Mouse (Mus musculus) lung, embryonic 16.5 days (tissue): ENCODE data around the gene Poldip3. TPM values are rescaled to one million over a fixed set of nuclear protein-coding genes. Genes with fewer than 3 reads are reported as not detected.

ENCODE experiments used
- ATAC-seq: fragments of 200-750 bp; cut with Nextera tagmentation; 2 replicates; pipeline ENCODE4 v1.8.0; 2017; ENCODE audit warnings: low read depth, mild to moderate bottlenecking, moderate library complexity
- H3K27ac ChIP-seq: fragments of 300-500 bp; sonication (generic); 2 replicates; pipeline ENCODE4 v1.5.1; 2014; ENCODE audit warnings: mild to moderate bottlenecking, control low read depth, low read length
- H3K27me3 ChIP-seq: fragments of 300-500 bp; sonication (generic); 2 replicates; pipeline ENCODE4 v1.6.1; 2014; ENCODE audit warnings: low read depth, low read length, mixed read lengths; ENCODE audit not compliant: control insufficient read depth, insufficient read depth
- H3K36me3 ChIP-seq: fragments of 300-500 bp; sonication (generic); 2 replicates; pipeline ENCODE4 v1.6.1; 2014; ENCODE audit warnings: low read length; ENCODE audit not compliant: control insufficient read depth, insufficient read depth
- H3K4me1 ChIP-seq: fragments of 300-500 bp; sonication (generic); replicated peaks from 2 replicates; pipeline ENCODE4 v1.6.1; 2014; ENCODE audit warnings: low read length, mixed read lengths; ENCODE audit not compliant: control insufficient read depth, insufficient read depth
- H3K4me2 ChIP-seq: fragments of 300-500 bp; sonication (generic); 2 replicates; pipeline ENCODE4 v1.6.1; 2014; ENCODE audit warnings: low read depth, low read length, control low read depth
- H3K4me3 ChIP-seq: fragments of 300-500 bp; sonication (generic); 2 replicates; pipeline ENCODE4 v1.5.1; 2014; ENCODE audit warnings: mild to moderate bottlenecking, low read length, control low read depth
- H3K9ac ChIP-seq: fragments of 300-500 bp; sonication (generic); 2 replicates; pipeline ENCODE4 v1.6.1; 2014; ENCODE audit warnings: low read length, control low read depth
- H3K9me3 ChIP-seq: fragments of 300-500 bp; sonication (generic); 2 replicates; pipeline ENCODE4 v1.6.1; 2016; ENCODE audit warnings: low read length; ENCODE audit not compliant: control insufficient read depth
- WGBS: fragments of 180-500 bp; shearing (Covaris S2); extraction: QIAGEN DNeasy Blood & Tissue Kit; methylation state at CpG from one replicate; pipeline ENCODE4 v1.1.7; 2014; 5-methylcytosine and 5-hydroxymethylcytosine counted together
- polyA plus RNA-seq: library from polyadenylated mRNA; unstranded; fragments of >200 nt; fragmentation: Nextera tagmentation; extraction: Ambion mirVana; gene quantifications from 2 replicates; pipeline ENCODE4 v1.2.1, GENCODE M21; 2015

The Poldip3 gene
- 137 TPM in 2 replicates for polyA plus RNA-seq

- H3K27ac ChIP-seq, result peak within 1 kb of the TSS; percentile 99
- under 1% methylated on average over 56 of the region's 56 CpGs for WGBS
- H3K4me3 ChIP-seq, result peak within 1 kb of the TSS; percentile 97
- H3K36me3 ChIP-seq, result peaks cover 14% of the 10 kb centered on the region; the same call in 1 of the 2 replicates
- peak within 1 kb of the TSS; percentile 98 for H3K9ac ChIP-seq
- ATAC-seq, result peak; percentile 95
- H3K4me2 ChIP-seq, result peak within 1 kb of the TSS; percentile 85
- H3K4me1 ChIP-seq, result peaks cover 8% of the 10 kb centered on the region
- H3K9me3 ChIP-seq, result no peaks in the 10 kb centered on the region
- H3K27me3 ChIP-seq, result no peaks in the 10 kb centered on the region
Measured at GRCm38 (mm10) chr15:83149196-83150072, at the start of gene Poldip3. Poldip3 (minus strand) TSS chr15:83149384.

- WGBS, result 93% methylated on average over 4 of the region's 4 CpGs
- Histone ChIP-seq H3K4me3 (no peak overlapping the region), H3K27me3 (no peaks in the 10 kb centered on the region), H3K9me3 (peaks cover 4% of the 10 kb centered on the region; the same call in 1 of the 2 replicates), H3K4me2 (no peak overlapping the region), H3K4me1 (no peaks in the 10 kb centered on the region), H3K36me3 (no peaks in the 10 kb centered on the region), H3K27ac (no peak overlapping the region), H3K9ac (no peak overlapping the region)
- ATAC-seq, result no peak
Measured at GRCm38 (mm10) chr15:83193413-83193812, 44.2 kb upstream of the Poldip3 start.

- no peaks in the 10 kb centered on the region; the same call in 1 of the 2 replicates for H3K4me1 ChIP-seq
- no peak overlapping the region for H3K4me3 ChIP-seq
- no peak overlapping the region for H3K4me2 ChIP-seq
- H3K27ac ChIP-seq, result no peak overlapping the region
- H3K36me3 ChIP-seq, result no peaks in the 10 kb centered on the region
- ATAC-seq, result no peak
- no peak overlapping the region for H3K9ac ChIP-seq
- 53% methylated on average over 5 of the region's 5 CpGs for WGBS
- no peaks in the 10 kb centered on the region for H3K9me3 ChIP-seq
- H3K27me3 ChIP-seq, result no peaks in the 10 kb centered on the region
Measured at GRCm38 (mm10) chr15:83182351-83182750, 33.2 kb upstream of the Poldip3 start.

- peak; percentile 43; the same call in 1 of the 2 replicates for ATAC-seq
- Histone ChIP-seq H3K4me3 (no peak overlapping the region), H3K9ac (no peak overlapping the region), H3K27ac (no peak overlapping the region), H3K36me3 (no peaks in the 10 kb centered on the region), H3K4me2 (no peak overlapping the region), H3K4me1 (no peaks in the 10 kb centered on the region; the same call in 1 of the 2 replicates), H3K27me3 (no peaks in the 10 kb centered on the region), H3K9me3 (no peaks in the 10 kb centered on the region)
- 25% methylated on average over 4 of the region's 4 CpGs for WGBS
Measured at GRCm38 (mm10) chr15:83181800-83182330, 32.7 kb upstream of the Poldip3 start.

- H3K27me3 ChIP-seq, result no peaks in the 10 kb centered on the region
- H3K4me2 ChIP-seq, result no peak overlapping the region
- H3K9me3 ChIP-seq, result no peaks in the 10 kb centered on the region
- no peaks in the 10 kb centered on the region for H3K36me3 ChIP-seq
- no peak overlapping the region for H3K4me3 ChIP-seq
- H3K27ac ChIP-seq, result no peak overlapping the region
- H3K4me1 ChIP-seq, result no peaks in the 10 kb centered on the region; the same call in 1 of the 2 replicates
- ATAC-seq, result no peak
- 80% methylated on average over 6 of the region's 6 CpGs for WGBS
- no peak overlapping the region for H3K9ac ChIP-seq
Measured at GRCm38 (mm10) chr15:83180004-83180403, 30.8 kb upstream of the Poldip3 start.

- peaks cover 8% of the 10 kb centered on the region for H3K4me1 ChIP-seq
- H3K36me3 ChIP-seq, result no peaks in the 10 kb centered on the region
- no peak overlapping the region for H3K4me3 ChIP-seq
- no peak overlapping the region for H3K4me2 ChIP-seq
- 44% methylated on average over 4 of the region's 4 CpGs for WGBS
- H3K27ac ChIP-seq, result no peak overlapping the region
- no peak overlapping the region for H3K9ac ChIP-seq
- no peaks in the 10 kb centered on the region for H3K9me3 ChIP-seq
- no peaks in the 10 kb centered on the region for H3K27me3 ChIP-seq
- ATAC-seq, result no peak
Measured at GRCm38 (mm10) chr15:83176653-83177052, 27.5 kb upstream of the Poldip3 start.

GRCm38 (mm10) chr15:83173914-83174884, 25.0 kb upstream of the Poldip3 start:
- H3K27me3 ChIP-seq, result no peaks in the 10 kb centered on the region

GRCm38 (mm10) chr15:83172492-83173429, 23.6 kb upstream of the Poldip3 start, which contains the start of gene Cyb5r3:
Cyb5r3 (minus strand) TSS chr15:83172592.
- Histone ChIP-seq H3K36me3 (no peaks in the 10 kb centered on the region), H3K4me1 (peaks cover 39% of the 10 kb centered on the region), H3K4me3 (peak within 1 kb of the TSS; percentile 97), H3K4me2 (peak within 1 kb of the TSS; percentile 92), H3K9ac (peak within 1 kb of the TSS; percentile 86), H3K27me3 (no peaks in the 10 kb centered on the region), H3K27ac (peak within 1 kb of the TSS; percentile 82), H3K9me3 (no peaks in the 10 kb centered on the region)
- 29% methylated on average over 28 of the region's 28 CpGs for WGBS
- peak; percentile 59 for ATAC-seq

More at GRCm38 (mm10) chr15:83173914-83174884, 25.0 kb upstream of the Poldip3 start:
- Histone ChIP-seq H3K4me2 (no peak overlapping the region), H3K4me3 (no peak overlapping the region), H3K9ac (no peak overlapping the region), H3K4me1 (peaks cover 31% of the 10 kb centered on the region), H3K9me3 (no peaks in the 10 kb centered on the region), H3K27ac (no peak overlapping the region), H3K36me3 (no peaks in the 10 kb centered on the region)
- no peak for ATAC-seq
- 78% methylated on average over 14 of the region's 14 CpGs for WGBS
